Mouse (Mus musculus) ovary, postnatal 14 days (tissue): ENCODE data around the gene Celf3.

Source experiments
- DNase-seq: peaks from one replicate; pipeline ENCODE4 v3.0.0; 2022; ENCODE audit warnings: low spot score

Celf3 gene

GRCm38 (mm10) chr3:94477981-94478422 is at the start of gene Celf3:
Celf3 (plus strand) TSS chr3:94478295.
- DNase-seq, result no peak

GRCm38 (mm10) chr3:94430980-94431379 is 47.1 kb upstream of the Celf3 start:
- no peak for DNase-seq

GRCm38 (mm10) chr3:94434305-94434704 is 43.8 kb upstream of the Celf3 start:
- no peak for DNase-seq

- DNase-seq, result no peak
These were observed 41.7 kb upstream of the Celf3 start for GRCm38 (mm10) chr3:94436420-94436819.

GRCm38 (mm10) chr3:94441182-94441581 is 36.9 kb upstream of the Celf3 start:
- DNase-seq, result no peak

- peak; percentile 95 for DNase-seq
These were observed 35.0 kb upstream of the Celf3 start, which contains the start of gene Mrpl9 for GRCm38 (mm10) chr3:94442951-94443596. Mrpl9 (plus strand) TSS chr3:94443318.

- no peak for DNase-seq
These were observed 34.5 kb upstream of the Celf3 start, which contains the start of gene Oaz3 for GRCm38 (mm10) chr3:94443597-94443964. Oaz3 (minus strand) TSS chr3:94443915.

- no peak for DNase-seq
These were observed 28.7 kb upstream of the Celf3 start for GRCm38 (mm10) chr3:94449377-94449776.

GRCm38 (mm10) chr3:94456529-94457000 is 21.5 kb upstream of the Celf3 start:
- peak; percentile 71 for DNase-seq

- DNase-seq, result no peak
These were observed 21.0 kb upstream of the Celf3 start for GRCm38 (mm10) chr3:94457055-94457454.

- DNase-seq, result no peak
These were observed 18.3 kb upstream of the Celf3 start for GRCm38 (mm10) chr3:94459834-94460233.

- DNase-seq, result no peak
These were observed 14.0 kb upstream of the Celf3 start for GRCm38 (mm10) chr3:94463926-94464578.

GRCm38 (mm10) chr3:94465632-94466430 is 12.3 kb upstream of the Celf3 start:
- DNase-seq, result no peak

- no peak for DNase-seq
These were observed 9.2 kb upstream of the Celf3 start for GRCm38 (mm10) chr3:94468931-94469330.

- no peak for DNase-seq
These were observed 5.5 kb upstream of the Celf3 start for GRCm38 (mm10) chr3:94472447-94473114.

- DNase-seq, result no peak
These were observed 5.0 kb upstream of the Celf3 start for GRCm38 (mm10) chr3:94473115-94473505.

GRCm38 (mm10) chr3:94473567-94474232 is 4.4 kb upstream of the Celf3 start:
- no peak for DNase-seq

- DNase-seq, result no peak
These were observed 1.6 kb upstream of the Celf3 start for GRCm38 (mm10) chr3:94476301-94477035.

GRCm38 (mm10) chr3:94477444-94477843 is 651 bp upstream of the Celf3 start:
- DNase-seq, result no peak

GRCm38 (mm10) chr3:94478591-94479169 is 585 bp downstream of the Celf3 start:
- no peak for DNase-seq
